Mouse (Mus musculus) CH12.LX (cell line): ENCODE measurements around the gene Klhl10. TPM values are rescaled to one million over a fixed set of nuclear protein-coding genes. Genes with fewer than 3 reads are reported as not detected.

ENCODE experiments used
- DNase-seq: peaks from one replicate; pipeline ENCODE4 v3.0.0-alpha.2; 2013; ENCODE audit errors: extremely low read depth
- H3K27ac ChIP-seq: 2 replicates; pipeline ENCODE4 v1.5.1; 2012; ENCODE audit warnings: low read depth, mild to moderate bottlenecking, control low read depth, moderate library complexity; ENCODE audit not compliant: insufficient read depth
- H3K27me3 ChIP-seq: replicated peaks from 2 replicates; pipeline ENCODE3; 2012; ENCODE audit warnings: inconsistent platforms
- H3K36me3 ChIP-seq, 2 experiments: replicated peaks in 1 of 2; 2 replicates each; pipeline versions ENCODE3 to v1.6.1; 2012; ENCODE audit warnings: inconsistent platforms in 1 of 2, low read length in 1 of 2, mild to moderate bottlenecking in 1 of 2, mixed read lengths in 1 of 2, moderate library complexity in 1 of 2; ENCODE audit not compliant: control insufficient read depth in 1 of 2, insufficient read depth in 1 of 2
- H3K4me1 ChIP-seq, 2 experiments: 2 replicates each; pipeline ENCODE4 v1.6.1; 2012; ENCODE audit warnings: inconsistent platforms in 1 of 2, moderate library complexity in 1 of 2; ENCODE audit not compliant: insufficient read depth in 2 of 2, control insufficient read depth in 1 of 2
- H3K4me2 ChIP-seq: 2 replicates; pipeline ENCODE4 v1.6.1; 2012; ENCODE audit warnings: low read depth, mild to moderate bottlenecking, control low read depth; ENCODE audit not compliant: poor library complexity, insufficient read depth, severe bottlenecking
- H3K4me3 ChIP-seq, 3 experiments: fragments of 150-350 bp in 1 of 3; sonication (generic) in 1 of 3; replicated peaks in 1 of 3; 2 replicates each; pipeline versions ENCODE3 to v1.5.1; 2011 to 2012; ENCODE audit warnings: low read depth in 2 of 3, low read length in 2 of 3, mild to moderate bottlenecking in 2 of 3, moderate library complexity in 2 of 3, control low read depth in 1 of 3, improper control_type of control experiment in 1 of 3, inconsistent platforms in 1 of 3, mixed read lengths in 1 of 3; ENCODE audit not compliant: poor library complexity in 1 of 3
- H3K79me2 ChIP-seq: replicated peaks from 2 replicates; pipeline ENCODE4 v1.6.1; 2012; ENCODE audit warnings: mild to moderate bottlenecking, moderate library complexity; ENCODE audit not compliant: control insufficient read depth, poor library complexity, insufficient read depth, severe bottlenecking; ENCODE audit errors: extremely low read depth
- H3K9ac ChIP-seq: 2 replicates; pipeline ENCODE4 v1.6.1; 2012; ENCODE audit warnings: low read depth, mild to moderate bottlenecking, control low read depth, moderate library complexity; ENCODE audit not compliant: insufficient read depth
- H3K9me3 ChIP-seq: replicated peaks from 2 replicates; pipeline ENCODE3; 2012; ENCODE audit warnings: low read length, inconsistent platforms, mixed read lengths
- BHLHE40 ChIP-seq: IDR thresholded peaks from 2 replicates; pipeline ENCODE4 v1.6.1; 2011; ENCODE audit warnings: mild to moderate bottlenecking, low read depth, low read length, improper control_type of control experiment
- CHD1 ChIP-seq: IDR thresholded peaks from 2 replicates; pipeline ENCODE4 v1.6.1; 2012; ENCODE audit warnings: low read depth, low read length, improper control_type of control experiment, inconsistent platforms
- ELF1 ChIP-seq: IDR thresholded peaks from 2 replicates; pipeline ENCODE4 v1.6.1; 2014; ENCODE audit warnings: low read depth, mild to moderate bottlenecking, inconsistent platforms, low read length, improper control_type of control experiment
- HCFC1 ChIP-seq: IDR thresholded peaks from 2 replicates; pipeline ENCODE4 v1.6.1; 2012; ENCODE audit warnings: low read depth, mild to moderate bottlenecking, inconsistent platforms, low read length, improper control_type of control experiment
- IRF4 ChIP-seq: IDR thresholded peaks from 2 replicates; pipeline ENCODE4 v1.6.1; 2014; ENCODE audit warnings: low read depth, mild to moderate bottlenecking, inconsistent platforms, low read length, improper control_type of control experiment
- JUN ChIP-seq: IDR thresholded peaks from 2 replicates; pipeline ENCODE4 v1.6.1; 2011; ENCODE audit warnings: low read depth, mild to moderate bottlenecking, low read length, improper control_type of control experiment, moderate library complexity; ENCODE audit not compliant: insufficient read depth
- JUND ChIP-seq: conservative IDR thresholded peaks from 2 replicates; pipeline ENCODE4 v1.6.1; 2011; ENCODE audit warnings: low read depth, low read length, improper control_type of control experiment
- KAT2A ChIP-seq: IDR thresholded peaks from 2 replicates; pipeline ENCODE4 v1.6.1; 2012; ENCODE audit warnings: low read length, improper control_type of control experiment, inconsistent platforms; ENCODE audit not compliant: insufficient replicate concordance
- MAFK ChIP-seq: IDR thresholded peaks from 2 replicates; pipeline ENCODE4 v1.6.1; 2011; ENCODE audit warnings: low read length, improper control_type of control experiment; ENCODE audit not compliant: insufficient replicate concordance
- MXI1 ChIP-seq: IDR thresholded peaks from 2 replicates; pipeline ENCODE4 v1.6.1; 2011; ENCODE audit warnings: mild to moderate bottlenecking, low read depth, low read length, improper control_type of control experiment
- MYC ChIP-seq: IDR thresholded peaks from 2 replicates; pipeline ENCODE4 v1.6.1; 2011; ENCODE audit warnings: low read depth, mild to moderate bottlenecking, improper control_type of control experiment, low read length
- NELFE ChIP-seq: IDR thresholded peaks from 2 replicates; pipeline ENCODE4 v1.6.1; 2011; ENCODE audit warnings: low read depth, low read length, improper control_type of control experiment
- POLR2A ChIP-seq: IDR thresholded peaks from 2 replicates; pipeline ENCODE4 v1.6.1; 2011; ENCODE audit warnings: low read depth, mild to moderate bottlenecking, improper control_type of control experiment, low read length
- RAD21 ChIP-seq: IDR thresholded peaks from 2 replicates; pipeline ENCODE4 v1.6.1; 2011; ENCODE audit warnings: low read depth, mild to moderate bottlenecking, low read length, improper control_type of control experiment, moderate library complexity
- RCOR1 ChIP-seq: conservative IDR thresholded peaks from 2 replicates; pipeline ENCODE4 v1.6.1; 2012; ENCODE audit warnings: low read depth, mild to moderate bottlenecking, inconsistent platforms, low read length, improper control_type of control experiment
- SIN3A ChIP-seq: IDR thresholded peaks from 2 replicates; pipeline ENCODE4 v1.6.1; 2012; ENCODE audit warnings: low read length, improper control_type of control experiment, inconsistent platforms
- USF1 ChIP-seq: IDR thresholded peaks from 2 replicates; pipeline ENCODE4 v1.6.1; 2014; ENCODE audit warnings: low read depth, mild to moderate bottlenecking, inconsistent platforms, low read length, improper control_type of control experiment
- ZNF384 ChIP-seq: IDR thresholded peaks from 2 replicates; pipeline ENCODE4 v1.6.1; 2012; ENCODE audit warnings: low read depth, low read length, improper control_type of control experiment, inconsistent platforms
- dilution Hi-C: fragments of 300-500 bp; cut with MboI; formaldehyde crosslinking; loops from 2 replicates; pipeline ENCODE4 v1.14.3; 2020; ENCODE audit warnings: low sequenced_read_pairs; ENCODE audit not compliant: extremely low pct_unique_long_range_greater_than_20kb, extremely low pct_ligation_motif_present
- in situ Hi-C: fragments of 300-500 bp; cut with MboI; formaldehyde crosslinking; loops from 3 replicates; pipeline ENCODE4 v1.14.3; 2019; ENCODE audit warnings: low sequenced_read_pairs, low pct_ligation_motif_present, low pct_unique_long_range_greater_than_20kb, mixed read lengths
- polyA plus RNA-seq: library from polyadenylated mRNA; unstranded; fragments of >175 nt; gene quantifications from 2 replicates; pipeline ENCODE4 v1.2.1, GENCODE M21; 2012; ENCODE audit warnings: low read depth; ENCODE audit not compliant: insufficient read length
- total RNA-seq, 2 experiments: library from RNA; depleted of rRNA; stranded (reverse); fragments of 300-350 nt in 1 of 2; fragments of >200 nt in 1 of 2; gene quantifications; 2 replicates each; pipeline ENCODE4 v1.2.3; 2012 to 2014

The Klhl10 gene
- total and polyA plus RNA-seq, 3 experiments: 0.30 to 1.1 (median 0.48) TPM

- no peak overlapping the region for H3K27ac ChIP-seq
- H3K4me1 ChIP-seq: peaks cover 2 to 10% of the 10 kb centered on the region in 2 experiments; a peak in 2 of 4 replicates
- no peak overlapping the region for H3K4me2 ChIP-seq
- peaks cover 15 to 38% of the 10 kb centered on the region in 2 experiments for H3K36me3 ChIP-seq
- no peaks in the 10 kb centered on the region for H3K9me3 ChIP-seq
- in situ Hi-C loops: loop anchor here (5.0 kb wide), 1 partner anchor 45 kb away; the partner anchor contains the start of gene Klhl11
- H3K79me2 ChIP-seq: no peaks in the 10 kb centered on the region
- DNase-seq: no peak
- dilution Hi-C loops: no loop called here
- no peaks in the 10 kb centered on the region for H3K27me3 ChIP-seq
- no peak overlapping the region for H3K9ac ChIP-seq
- TF ChIP-seq SIN3A (no peak), USF1 (no peak), RCOR1 (no peak), MYC (no peak)
- no peak overlapping the region for H3K4me3 ChIP-seq
Observed at GRCm38 (mm10) chr11:100426820-100427219, 14.9 kb upstream of the Klhl10 start.

GRCm38 (mm10) chr11:100428612-100429199, 13.0 kb upstream of the Klhl10 start:
- Histone ChIP-seq H3K4me1 (peaks cover 0 to 7% of the 10 kb centered on the region in 2 experiments; a peak in 2 of 4 replicates), H3K4me3 (no peak overlapping the region), H3K36me3 (peaks cover 19 to 50% of the 10 kb centered on the region in 2 experiments), H3K27ac (no peak overlapping the region), H3K9ac (no peak overlapping the region), H3K4me2 (no peak overlapping the region), H3K79me2 (no peaks in the 10 kb centered on the region), H3K27me3 (no peaks in the 10 kb centered on the region), H3K9me3 (no peaks in the 10 kb centered on the region)
- TF ChIP-seq BHLHE40 (no peak), JUND (no peak), ELF1 (no peak), POLR2A (no peak), ZNF384 (no peak), HCFC1 (no peak), RAD21 (no peak), CHD1 (no peak), KAT2A (no peak), MXI1 (no peak), MYC (no peak), JUN (no peak), IRF4 (no peak), NELFE (no peak), MAFK (no peak)
- in situ Hi-C loops: loop anchor here (5.0 kb wide), 1 partner anchor 44 kb away; the partner anchor contains the start of gene Klhl11
- DNase-seq: no peak
- dilution Hi-C loops: no loop called here
